Mouse (Mus musculus) intestine, embryonic 14.5 days (tissue): Measurements from ENCODE around the gene Gm37240. TPM values are rescaled to one million over a fixed set of nuclear protein-coding genes. Genes with fewer than 3 reads are reported as not detected.
"Not testable (repeated sequence)": the region's sequence is repeated elsewhere in the genome, so short reads cannot be mapped to it uniquely, and the experiment has no call there.

Source experiments
- ATAC-seq: fragments of 200-750 bp; cut with Nextera tagmentation; replicated peaks from 2 replicates; pipeline ENCODE4 v1.8.0; 2017; ENCODE audit warnings: low read depth, moderate number of reproducible peaks, moderate TSS enrichment, moderate library complexity; ENCODE audit not compliant: low FRiP score, low TSS enrichment
- DNase-seq: peaks from one replicate; pipeline ENCODE4 v3.0.0-alpha.2; 2018; ENCODE audit warnings: low spot score
- H3K27ac ChIP-seq: fragments of 300-500 bp; sonication (generic); 2 replicates; pipeline ENCODE4 v1.5.1; 2014; ENCODE audit warnings: low read depth, mild to moderate bottlenecking, control low read depth
- H3K27me3 ChIP-seq: fragments of 300-500 bp; sonication (generic); replicated peaks from 2 replicates; pipeline ENCODE4 v1.6.1; 2014; ENCODE audit warnings: low read length, control low read depth; ENCODE audit not compliant: control insufficient read depth, insufficient read depth
- H3K36me3 ChIP-seq: fragments of 300-500 bp; sonication (generic); 2 replicates; pipeline ENCODE4 v1.6.1; 2014; ENCODE audit warnings: low read length, control low read depth; ENCODE audit not compliant: control insufficient read depth, insufficient read depth
- H3K4me1 ChIP-seq: fragments of 300-500 bp; sonication (generic); replicated peaks from 2 replicates; pipeline ENCODE4 v1.6.1; 2014; ENCODE audit warnings: low read length, control low read depth, mixed read lengths; ENCODE audit not compliant: control insufficient read depth, insufficient read depth
- H3K4me2 ChIP-seq: fragments of 300-500 bp; sonication (generic); 2 replicates; pipeline ENCODE4 v1.6.1; 2014; ENCODE audit warnings: low read length
- H3K4me3 ChIP-seq: fragments of 300-500 bp; sonication (generic); 2 replicates; pipeline ENCODE4 v1.5.1; 2014; ENCODE audit warnings: low read depth, low read length, control low read depth, mixed read lengths
- H3K9ac ChIP-seq: fragments of 300-500 bp; sonication (generic); 2 replicates; pipeline ENCODE4 v1.6.1; 2014; ENCODE audit warnings: mild to moderate bottlenecking, low read length
- H3K9me3 ChIP-seq: fragments of 300-500 bp; sonication (generic); 2 replicates; pipeline ENCODE4 v1.6.1; 2016; ENCODE audit warnings: low read length, control low read depth; ENCODE audit not compliant: control insufficient read depth
- WGBS: fragments of 180-500 bp; shearing (Covaris S2); extraction: QIAGEN DNeasy Blood & Tissue Kit; methylation state at CpG from one replicate; pipeline ENCODE4 v1.1.7; 2014; 5-methylcytosine and 5-hydroxymethylcytosine counted together
- polyA plus RNA-seq: library from polyadenylated mRNA; unstranded; fragments of >200 nt; fragmentation: Nextera tagmentation; extraction: Ambion mirVana; gene quantifications from 2 replicates; pipeline ENCODE4 v1.2.1, GENCODE M21; 2014

The Gm37240 gene
- polyA plus RNA-seq, 1 experiment from 2014 or later, result 5.3 TPM

DNA sequence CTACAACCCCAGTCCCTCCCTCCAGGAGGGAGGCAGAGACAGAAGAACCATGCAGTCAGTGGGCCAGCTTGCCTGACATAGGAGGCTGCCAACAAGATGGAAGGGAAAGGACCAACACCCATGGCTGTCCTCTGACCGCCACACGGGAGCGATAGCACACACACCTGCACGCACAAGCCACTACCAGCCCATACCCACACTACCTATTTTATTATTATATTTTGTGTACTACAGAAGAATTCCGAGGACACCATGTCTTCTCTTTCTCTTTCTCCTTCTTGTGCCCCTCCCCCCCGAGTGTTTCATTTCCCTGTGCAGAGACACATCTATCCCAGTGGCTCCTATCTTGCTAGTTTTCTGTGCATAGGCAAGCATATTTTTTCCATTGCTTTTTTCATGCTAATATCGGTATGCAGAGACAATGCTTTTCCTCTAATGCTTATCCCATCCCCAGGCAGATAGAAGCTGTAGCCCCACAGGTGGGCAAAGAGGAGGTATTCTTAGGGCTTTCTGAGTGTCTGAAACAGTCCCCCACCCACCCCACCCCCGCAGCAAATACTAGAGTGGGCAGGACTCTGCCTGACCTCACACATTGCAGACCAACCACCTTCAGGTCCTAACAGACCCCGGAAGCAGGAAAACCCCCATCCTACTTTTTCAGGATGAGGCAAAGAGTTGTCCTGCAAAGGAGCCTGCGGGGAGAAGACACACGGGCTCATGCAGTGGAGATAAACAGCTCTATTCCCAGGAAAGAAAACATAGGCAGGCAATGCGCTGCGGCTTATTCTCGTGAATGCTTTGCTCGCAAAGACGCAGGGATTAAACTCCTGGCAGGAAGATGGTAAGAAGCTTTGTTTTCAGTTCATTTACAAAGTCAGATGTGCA, 1232.2 kb downstream of the Gm37240 start:
- no peaks in the 10 kb centered on the region for H3K27me3 ChIP-seq
- WGBS, result 18% methylated on average over 16 of the region's 16 CpGs
- ATAC-seq, result peak; percentile 48

GRCm38 (mm10) chr3:84654246-84654826, 1233.0 kb downstream of the Gm37240 start:
- H3K27me3 ChIP-seq, result no peaks in the 10 kb centered on the region
- 23% methylated on average over 12 of the region's 12 CpGs for WGBS
- H3K9me3 ChIP-seq, result no peaks in the 10 kb centered on the region
- peak overlapping the region; percentile 35 for H3K27ac ChIP-seq
- peak overlapping the region; percentile 45 for H3K4me2 ChIP-seq
- DNase-seq (no peak), ATAC-seq (0 out of 2 replicates have a peak, but pooled peaks have one; percentile 50)
- no peaks in the 10 kb centered on the region for H3K36me3 ChIP-seq
- peak overlapping the region; percentile 18 for H3K4me3 ChIP-seq
- H3K9ac ChIP-seq, result no peak overlapping the region
- peaks cover 18% of the 10 kb centered on the region for H3K4me1 ChIP-seq

More for the DNA sequence above, 1232.2 kb downstream of the Gm37240 start:
- H3K27ac ChIP-seq, result peak overlapping the region; percentile 35; the same call in 1 of the 2 replicates
- no peaks in the 10 kb centered on the region for H3K36me3 ChIP-seq
- H3K4me1 ChIP-seq, result peaks cover 18% of the 10 kb centered on the region
- peak overlapping the region; percentile 45 for H3K4me2 ChIP-seq
- H3K4me3 ChIP-seq, result peak overlapping the region; percentile 18; the same call in 1 of the 2 replicates
- DNase-seq, result no peak
- no peak overlapping the region for H3K9ac ChIP-seq
- H3K9me3 ChIP-seq, result no peaks in the 10 kb centered on the region

DNA sequence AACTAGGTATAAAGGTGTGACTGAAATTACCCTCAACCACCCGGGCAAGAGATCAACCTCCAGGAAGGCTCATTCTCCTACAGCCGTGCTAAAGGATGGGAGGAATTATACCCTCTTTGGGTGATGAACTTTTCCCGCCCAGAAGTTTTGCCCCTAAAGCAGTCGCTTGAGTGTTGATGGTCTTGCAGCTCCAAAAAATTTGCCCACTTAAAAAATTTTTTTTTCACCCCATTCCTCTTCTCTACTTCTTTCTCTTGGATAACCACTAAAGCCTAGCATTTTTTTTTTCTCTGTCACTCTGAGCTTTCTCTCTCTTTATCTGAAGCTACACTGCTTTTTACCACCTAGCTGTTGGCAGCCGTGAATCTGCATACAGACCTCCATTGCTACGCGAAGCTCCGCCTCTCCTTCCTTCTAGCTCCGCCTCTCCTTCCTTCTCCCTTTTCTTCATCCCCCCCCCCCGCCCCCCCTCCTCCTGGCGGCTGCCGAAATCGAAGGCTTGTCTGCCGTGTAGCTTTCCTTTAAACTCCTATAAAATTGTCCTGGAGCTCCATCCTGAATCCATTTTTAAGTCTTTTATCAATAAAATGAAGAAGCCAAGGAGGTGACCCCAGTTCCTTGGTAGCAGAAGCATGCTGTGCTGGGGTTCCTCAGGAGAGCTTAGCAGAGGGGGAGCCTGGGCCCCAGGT, 1233.6 kb downstream of the Gm37240 start:
- WGBS, result 14% methylated on average over 13 of the region's 14 CpGs
- Histone ChIP-seq H3K9me3 (no peaks in the 10 kb centered on the region), H3K4me1 (peaks cover 18% of the 10 kb centered on the region), H3K4me2 (peak overlapping the region; percentile 45), H3K27me3 (no peaks in the 10 kb centered on the region), H3K9ac (0 out of 2 replicates have a peak overlapping the region, but pooled peaks have one; percentile 5), H3K4me3 (peak overlapping the region; percentile 18), H3K27ac (no peak overlapping the region), H3K36me3 (no peaks in the 10 kb centered on the region)
- ATAC-seq, result no peak
- no peak for DNase-seq

- no peaks in the 10 kb centered on the region for H3K36me3 ChIP-seq
- H3K4me2 ChIP-seq, result peak overlapping the region; percentile 45
- 75% methylated on average over 12 of the region's 12 CpGs for WGBS
- H3K4me1 ChIP-seq, result peaks cover 18% of the 10 kb centered on the region
- H3K27me3 ChIP-seq, result no peaks in the 10 kb centered on the region
- DNase-seq, result no peak
- no peak overlapping the region for H3K9ac ChIP-seq
- no peak overlapping the region for H3K27ac ChIP-seq
- no peak for ATAC-seq
- no peak overlapping the region for H3K4me3 ChIP-seq
- H3K9me3 ChIP-seq, result no peaks in the 10 kb centered on the region
Measured at GRCm38 (mm10) chr3:84652643-84653556, 1234.4 kb downstream of the Gm37240 start.

- no peak overlapping the region for H3K4me3 ChIP-seq
- no peaks in the 10 kb centered on the region for H3K36me3 ChIP-seq
- WGBS, result 85% methylated on average over 12 of the region's 12 CpGs
Measured at GRCm38 (mm10) chr3:84649578-84650327, 1237.6 kb downstream of the Gm37240 start.

DNA sequence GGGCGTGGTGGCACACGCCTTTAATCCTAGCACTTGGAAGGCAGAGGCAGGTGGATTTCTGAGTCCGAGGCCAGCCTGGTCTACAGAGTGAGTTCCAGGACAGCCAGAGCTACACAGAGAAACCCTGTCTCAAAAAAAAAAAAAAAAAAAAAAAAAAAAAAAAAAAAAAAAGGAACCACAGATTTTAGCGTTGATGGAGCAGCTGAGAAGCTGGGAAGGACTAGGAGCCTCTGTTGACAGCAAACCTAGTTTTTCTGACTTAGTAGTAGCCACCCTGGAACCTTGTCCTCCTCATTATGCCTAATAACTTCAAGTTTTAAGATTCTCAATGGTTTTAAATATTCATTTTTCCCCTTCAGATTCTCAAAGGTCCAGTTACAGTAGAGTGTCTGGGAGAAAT, 1239.2 kb downstream of the Gm37240 start:
- ATAC-seq, H3K4me2 ChIP-seq, H3K36me3 ChIP-seq, H3K4me3 ChIP-seq, H3K27me3 ChIP-seq, DNase-seq, H3K9me3 ChIP-seq, H3K9ac ChIP-seq, H3K27ac ChIP-seq: not testable (repeated sequence)
- peaks cover 17% of the 10 kb centered on the region; the same call in 1 of the 2 replicates for H3K4me1 ChIP-seq
- 84% methylated on average over 4 of the region's 4 CpGs for WGBS

More at GRCm38 (mm10) chr3:84649578-84650327, 1237.6 kb downstream of the Gm37240 start:
- Histone ChIP-seq H3K27ac (no peak overlapping the region), H3K9me3 (no peaks in the 10 kb centered on the region), H3K9ac (no peak overlapping the region), H3K4me2 (no peak overlapping the region), H3K27me3 (no peaks in the 10 kb centered on the region), H3K4me1 (peaks cover 29% of the 10 kb centered on the region)
- DNase-seq, result no peak
- no peak for ATAC-seq

- Histone ChIP-seq H3K9ac (no peak overlapping the region), H3K4me2 (no peak overlapping the region), H3K27me3 (no peaks in the 10 kb centered on the region), H3K4me1 (peaks cover 17% of the 10 kb centered on the region; the same call in 1 of the 2 replicates), H3K4me3 (no peak overlapping the region), H3K36me3 (no peaks in the 10 kb centered on the region), H3K9me3 (no peaks in the 10 kb centered on the region), H3K27ac (no peak overlapping the region)
- no peak for ATAC-seq
- 34% methylated on average over 4 of the region's 4 CpGs for WGBS
- no peak for DNase-seq
Measured at GRCm38 (mm10) chr3:84647616-84648015, 1239.7 kb downstream of the Gm37240 start.
